Mouse (Mus musculus): ENCODE measurements around the gene Ccdc91. TPM values are rescaled to one million over a fixed set of nuclear protein-coding genes. Genes with fewer than 3 reads are reported as not detected.
A peak's percentile ranks its signal among the peaks of the same experiment; 100 is the strongest.

Gene Ccdc91
- 29.5 and 32.3 TPM in 2 replicates for polyA plus RNA-seq (2016; fragmentation: Nextera tagmentation; extraction: Ambion mirVana)

DNA sequence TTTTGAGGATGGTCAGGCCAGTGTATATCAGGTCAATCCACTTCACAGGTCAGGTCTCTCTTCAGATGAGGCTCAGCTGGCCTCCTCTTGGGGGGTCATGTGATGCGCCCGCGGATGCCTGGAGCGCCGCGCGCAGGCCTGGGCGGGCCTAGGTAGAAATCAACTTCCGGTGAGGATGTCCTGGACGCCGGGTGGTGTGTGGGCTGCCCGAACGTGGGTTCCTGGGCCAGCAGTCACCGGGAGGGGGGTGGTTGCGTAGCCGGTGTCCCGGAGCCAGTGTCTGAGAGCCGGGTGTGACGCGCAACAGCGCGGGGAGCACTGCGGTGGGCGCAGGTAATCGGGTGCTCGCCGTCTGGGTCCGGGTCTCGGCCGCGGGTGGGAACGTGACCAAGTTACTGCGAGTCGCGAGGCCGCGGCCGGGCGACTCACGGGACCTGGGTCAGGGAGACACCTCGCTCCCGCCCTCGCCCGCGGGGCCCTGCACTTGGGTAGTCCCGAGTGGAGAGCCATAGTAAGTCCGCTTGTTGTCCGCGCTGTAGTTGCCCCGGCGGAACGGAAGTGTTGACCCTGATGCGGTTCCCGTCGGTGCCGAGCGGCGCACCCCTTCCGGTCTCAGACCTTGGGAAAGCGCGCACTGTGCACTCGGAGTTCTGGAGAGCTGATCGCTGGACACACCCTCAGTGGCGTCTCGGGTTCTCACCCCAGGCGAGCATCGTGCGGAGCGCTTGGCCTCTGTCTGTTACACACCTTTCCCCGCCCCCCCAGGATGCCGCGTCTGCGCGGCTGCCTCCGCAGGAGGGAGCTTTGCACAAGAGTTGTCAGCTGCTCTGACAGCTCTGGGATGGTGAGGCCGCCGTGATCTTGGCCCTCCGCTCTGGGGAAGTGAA is at the start of gene Ccdc91:
TSS of gene Ccdc91 (plus strand) at position 102 of the 887 bp plus-strand sequence.
- no peaks in the 10 kb centered on the region for H3K36me3 ChIP-seq
- H3K4me3 ChIP-seq, result peak within 1 kb of the TSS; percentile 85
- DNase-seq (ENCODE audit: low spot score), result peak; percentile 91
- H3K9me3 ChIP-seq (replicated peaks), result no peaks in the 10 kb centered on the region
- no peaks in the 10 kb centered on the region for H3K27me3 ChIP-seq (ENCODE audit: low read depth, poor library complexity, severe bottlenecking)
- peaks cover 13% of the 10 kb centered on the region for H3K4me1 ChIP-seq
- peak within 1 kb of the TSS; percentile 95 for H3K27ac ChIP-seq (replicated peaks)
- under 1% methylated on average over 78 of the region's 78 CpGs for WGBS

DNA sequence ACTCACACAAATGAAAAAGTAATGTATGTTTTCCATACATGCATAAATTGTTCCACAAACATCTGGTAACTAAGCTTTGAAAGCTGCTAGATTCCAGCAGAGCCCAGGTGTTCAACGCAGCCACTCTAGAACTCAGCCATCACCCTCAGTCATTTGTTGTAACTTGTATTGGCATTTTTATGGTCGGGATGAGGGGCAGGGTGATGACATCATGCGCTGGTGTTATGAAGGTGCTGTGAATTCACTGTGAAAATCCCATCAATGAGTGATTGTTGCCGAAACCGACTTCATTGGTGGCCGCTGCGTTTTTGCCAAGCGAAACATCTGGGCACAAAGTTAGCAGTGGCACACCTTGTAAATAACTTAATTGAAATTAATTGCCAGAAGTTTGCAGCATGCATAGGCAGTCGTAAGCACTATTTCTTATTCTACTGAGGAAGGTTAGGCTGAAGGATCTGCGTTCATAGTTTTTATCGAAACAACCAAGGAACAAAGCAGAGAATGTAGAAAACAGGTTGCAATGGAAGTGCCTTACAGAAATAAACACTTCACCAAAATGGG is 48.6 kb upstream of the Ccdc91 start:
- no peaks in the 10 kb centered on the region for H3K27me3 ChIP-seq (ENCODE audit: low read depth, poor library complexity, severe bottlenecking)
- no peak overlapping the region for H3K27ac ChIP-seq (replicated peaks)
- no peak for DNase-seq (ENCODE audit: low spot score)
- H3K9me3 ChIP-seq (replicated peaks), result no peaks in the 10 kb centered on the region
- H3K36me3 ChIP-seq, result no peaks in the 10 kb centered on the region
- no peaks in the 10 kb centered on the region for H3K4me1 ChIP-seq
- 93% methylated on average over 11 of the region's 11 CpGs for WGBS
- no peak overlapping the region for H3K4me3 ChIP-seq

DNA sequence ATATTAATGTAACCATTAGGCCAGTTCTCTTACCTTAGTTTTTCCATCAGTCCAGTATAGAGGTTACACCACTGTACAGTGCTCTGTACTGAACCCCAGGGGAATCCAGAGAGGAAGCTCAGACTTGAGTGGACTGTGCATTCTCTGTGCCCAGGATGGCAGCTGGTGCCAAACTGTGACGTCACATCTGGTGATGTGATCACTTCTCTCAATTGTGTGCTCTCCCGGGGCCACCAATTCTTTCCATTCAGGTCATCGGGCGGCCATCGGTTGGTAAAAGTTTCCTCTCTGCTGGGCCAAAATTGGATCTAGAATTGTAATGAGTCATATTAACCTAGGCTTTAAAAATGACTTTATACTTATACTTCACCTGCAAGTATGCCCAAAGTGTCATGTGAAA is 19.9 kb upstream of the Ccdc91 start:
- Histone ChIP-seq H3K36me3 (no peaks in the 10 kb centered on the region), H3K4me1 (no peaks in the 10 kb centered on the region), H3K27me3 (ENCODE audit: low read depth, poor library complexity, severe bottlenecking) (no peaks in the 10 kb centered on the region), H3K9me3 (replicated peaks) (no peaks in the 10 kb centered on the region), H3K4me3 (no peak overlapping the region), H3K27ac (replicated peaks) (no peak overlapping the region)
- WGBS, result 89% methylated on average over 5 of the region's 5 CpGs
- DNase-seq (ENCODE audit: low spot score), result no peak

DNA sequence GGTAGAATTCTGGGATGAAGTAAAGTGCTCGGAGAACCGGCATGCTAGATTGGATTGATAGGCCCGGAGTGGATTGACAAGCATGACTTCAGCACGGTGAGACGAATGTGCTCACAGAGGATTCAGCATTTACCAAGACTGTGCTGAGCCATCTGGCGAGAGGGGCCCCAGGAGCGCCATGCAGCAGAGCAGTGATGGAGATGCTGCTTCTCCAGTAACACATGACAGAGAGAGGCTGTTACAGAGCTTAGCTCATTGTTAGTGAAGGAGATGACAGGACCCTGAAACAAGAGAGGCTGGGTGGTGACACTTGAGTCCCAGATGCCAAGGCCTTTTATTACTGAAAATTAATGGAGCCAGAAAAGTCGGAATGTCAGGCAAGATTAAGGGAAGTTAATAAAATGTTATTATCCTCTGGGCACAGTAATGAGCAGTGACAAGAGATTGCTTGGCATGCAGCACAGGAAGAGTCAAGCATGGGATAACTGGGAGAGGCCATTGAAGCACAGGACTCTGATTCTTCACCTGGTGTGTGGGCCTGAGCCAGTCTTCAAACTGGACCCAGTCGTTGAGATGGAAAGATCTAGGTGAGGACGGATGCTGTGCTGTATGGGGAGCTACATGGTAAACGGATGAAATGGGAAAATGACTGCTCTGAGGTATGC is 16.9 kb upstream of the Ccdc91 start:
- H3K9me3 ChIP-seq (replicated peaks), result no peaks in the 10 kb centered on the region
- 91% methylated on average over 11 of the region's 11 CpGs for WGBS
- H3K4me1 ChIP-seq, result no peaks in the 10 kb centered on the region
- H3K27ac ChIP-seq (replicated peaks), result no peak overlapping the region
- H3K4me3 ChIP-seq, result no peak overlapping the region
- no peak for DNase-seq (ENCODE audit: low spot score)
- no peaks in the 10 kb centered on the region for H3K36me3 ChIP-seq
- H3K27me3 ChIP-seq (ENCODE audit: low read depth, poor library complexity, severe bottlenecking), result no peaks in the 10 kb centered on the region

DNA sequence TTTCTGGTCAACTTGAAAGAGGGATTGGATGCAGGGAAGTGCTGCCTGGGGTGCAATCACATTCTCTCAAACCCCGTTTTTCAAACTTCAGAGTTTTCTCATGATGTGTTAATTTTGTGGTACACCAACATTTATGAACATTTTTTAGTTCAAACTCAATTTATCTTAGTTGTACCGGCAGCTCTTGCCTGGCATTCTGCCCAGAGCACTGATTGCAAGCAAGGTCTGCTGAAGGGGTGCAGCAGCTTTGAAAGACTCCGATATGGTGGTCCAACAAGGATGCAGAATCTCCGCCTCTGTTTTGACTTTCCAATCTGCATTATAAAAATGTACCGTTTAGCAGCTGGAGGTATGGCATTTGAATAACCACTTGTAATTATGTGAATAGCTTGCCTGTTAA is 5.6 kb upstream of the Ccdc91 start:
- H3K36me3 ChIP-seq, result no peaks in the 10 kb centered on the region
- 82% methylated on average over 5 of the region's 5 CpGs for WGBS
- DNase-seq (ENCODE audit: low spot score), result no peak
- no peaks in the 10 kb centered on the region for H3K27me3 ChIP-seq (ENCODE audit: low read depth, poor library complexity, severe bottlenecking)
- no peaks in the 10 kb centered on the region for H3K4me1 ChIP-seq
- H3K4me3 ChIP-seq, result no peak overlapping the region
- no peak overlapping the region for H3K27ac ChIP-seq (replicated peaks)
- H3K9me3 ChIP-seq (replicated peaks), result no peaks in the 10 kb centered on the region

DNA sequence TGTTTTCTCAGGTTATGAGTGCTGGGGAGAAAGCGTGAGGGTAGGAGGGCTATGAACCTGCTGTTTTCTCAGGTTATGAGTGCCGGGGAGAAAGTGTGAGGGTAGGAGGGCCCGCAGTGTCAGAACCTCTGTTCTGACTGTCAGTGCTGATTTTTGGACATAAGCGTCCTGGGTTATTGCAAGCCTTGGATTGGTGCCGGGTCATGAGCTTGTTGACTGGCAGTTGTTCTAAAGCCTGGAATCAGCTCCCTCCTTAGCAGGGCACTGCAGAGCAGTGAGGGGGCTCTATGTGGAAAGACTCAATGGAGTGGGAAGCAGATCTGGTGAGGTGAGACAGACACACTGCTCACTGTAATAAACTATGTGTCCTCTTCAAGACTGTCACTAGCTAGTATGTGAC is 5.5 kb downstream of the Ccdc91 start:
- Histone ChIP-seq H3K4me3 (no peak overlapping the region), H3K4me1 (peaks cover 7% of the 10 kb centered on the region), H3K27me3 (ENCODE audit: low read depth, poor library complexity, severe bottlenecking) (no peaks in the 10 kb centered on the region), H3K36me3 (no peaks in the 10 kb centered on the region), H3K27ac (replicated peaks) (no peak overlapping the region), H3K9me3 (replicated peaks) (no peaks in the 10 kb centered on the region)
- no peak for DNase-seq (ENCODE audit: low spot score)
- 98% methylated on average over 5 of the region's 5 CpGs for WGBS

DNA sequence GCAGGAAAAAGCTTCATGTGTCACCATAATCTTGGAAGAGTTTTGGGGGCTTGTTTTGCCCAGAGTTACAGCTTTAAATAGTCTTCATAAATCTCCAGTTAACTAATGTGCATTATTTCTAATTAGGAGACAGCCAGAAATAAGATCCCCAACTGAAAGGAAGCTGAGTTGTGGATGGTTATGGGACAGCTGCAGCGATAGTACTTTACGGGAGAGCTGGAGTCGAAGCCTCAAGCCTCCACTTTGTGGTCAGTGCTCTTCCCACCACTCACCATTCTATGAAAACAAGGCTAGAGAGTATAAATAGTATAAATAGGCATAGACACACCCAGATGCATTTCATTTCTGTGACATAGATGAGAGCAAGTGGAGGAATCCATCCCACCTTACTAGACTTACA is 14.5 kb downstream of the Ccdc91 start:
- H3K4me1 ChIP-seq, result no peaks in the 10 kb centered on the region
- no peak overlapping the region for H3K27ac ChIP-seq (replicated peaks)
- WGBS, result 96% methylated on average over 3 of the region's 3 CpGs
- no peaks in the 10 kb centered on the region for H3K9me3 ChIP-seq (replicated peaks)
- no peaks in the 10 kb centered on the region for H3K27me3 ChIP-seq (ENCODE audit: low read depth, poor library complexity, severe bottlenecking)
- no peaks in the 10 kb centered on the region for H3K36me3 ChIP-seq
- DNase-seq (ENCODE audit: low spot score), result no peak
- no peak overlapping the region for H3K4me3 ChIP-seq

DNA sequence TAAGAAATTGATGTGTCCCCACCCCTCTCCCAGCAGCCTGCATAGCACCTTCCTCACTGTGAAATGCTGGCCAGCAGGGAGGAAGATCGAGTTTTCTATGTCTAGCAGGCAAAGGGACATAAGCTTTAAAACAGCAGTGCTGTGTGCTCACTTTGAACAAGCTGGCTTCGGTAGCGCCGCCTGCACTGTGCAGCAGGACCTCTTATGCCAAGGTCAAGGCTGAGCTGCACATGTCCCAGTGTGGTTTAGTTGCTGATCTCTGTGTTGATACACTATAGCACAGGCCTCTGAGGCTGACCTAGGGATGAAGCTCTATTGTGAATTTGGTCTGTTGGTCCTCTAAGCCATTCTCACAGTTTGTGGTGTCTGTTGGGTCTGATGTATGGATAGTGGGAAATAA is 16.9 kb downstream of the Ccdc91 start:
- Histone ChIP-seq H3K36me3 (no peaks in the 10 kb centered on the region), H3K9me3 (replicated peaks) (no peaks in the 10 kb centered on the region), H3K27ac (replicated peaks) (no peak overlapping the region), H3K4me3 (no peak overlapping the region), H3K4me1 (no peaks in the 10 kb centered on the region), H3K27me3 (ENCODE audit: low read depth, poor library complexity, severe bottlenecking) (no peaks in the 10 kb centered on the region)
- no peak for DNase-seq (ENCODE audit: low spot score)
- WGBS, result 90% methylated on average over 4 of the region's 4 CpGs

DNA sequence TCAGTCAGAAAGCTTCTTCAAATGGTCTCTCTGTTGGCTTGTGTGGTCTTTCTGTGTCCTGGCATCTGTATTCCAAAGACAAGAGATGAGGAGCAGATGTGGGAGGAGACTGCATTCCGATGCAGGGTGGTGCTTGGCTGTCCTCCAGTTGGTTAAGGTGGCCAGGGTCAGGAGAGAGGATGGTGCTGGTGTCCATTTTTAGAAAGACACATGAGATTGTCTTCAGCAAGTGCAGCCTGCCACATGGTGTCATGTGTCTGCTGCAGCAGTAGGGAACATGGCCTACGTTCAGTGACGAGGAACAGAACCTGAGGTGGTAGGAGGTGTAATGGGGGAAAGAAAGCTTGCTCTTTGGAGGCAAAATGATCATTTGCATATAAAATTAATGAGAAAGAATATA is 25.8 kb downstream of the Ccdc91 start:
- Histone ChIP-seq H3K27me3 (ENCODE audit: low read depth, poor library complexity, severe bottlenecking) (no peaks in the 10 kb centered on the region), H3K36me3 (no peaks in the 10 kb centered on the region), H3K9me3 (replicated peaks) (no peaks in the 10 kb centered on the region), H3K4me3 (no peak overlapping the region), H3K4me1 (no peaks in the 10 kb centered on the region), H3K27ac (replicated peaks) (no peak overlapping the region)
- DNase-seq (ENCODE audit: low spot score), result no peak
- 92% methylated on average over 3 of the region's 3 CpGs for WGBS

DNA sequence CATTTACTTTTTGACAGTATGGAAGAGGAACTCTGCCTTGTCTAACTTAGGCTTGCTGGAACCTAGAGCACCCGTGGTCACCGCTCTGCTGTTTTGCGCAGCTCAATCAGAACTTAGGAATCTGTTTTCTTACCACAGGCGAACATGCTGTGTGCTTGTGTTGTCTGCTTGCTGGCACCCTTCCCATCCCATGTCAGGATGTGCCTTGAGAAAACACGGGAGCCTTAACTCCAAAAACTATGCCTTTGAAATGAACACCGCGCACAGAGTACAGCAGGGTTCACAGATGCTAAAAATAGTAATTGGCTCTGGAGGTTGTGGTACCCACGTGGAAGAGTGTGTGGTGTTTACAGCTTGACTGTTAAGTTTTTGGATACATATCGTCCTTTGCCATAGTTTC is 30.4 kb downstream of the Ccdc91 start:
- H3K27me3 ChIP-seq (ENCODE audit: low read depth, poor library complexity, severe bottlenecking), result no peaks in the 10 kb centered on the region
- no peak overlapping the region for H3K4me3 ChIP-seq
- WGBS, result 87% methylated on average over 9 of the region's 9 CpGs
- no peaks in the 10 kb centered on the region for H3K36me3 ChIP-seq
- no peak overlapping the region for H3K27ac ChIP-seq (replicated peaks)
- DNase-seq (ENCODE audit: low spot score), result no peak
- no peaks in the 10 kb centered on the region for H3K9me3 ChIP-seq (replicated peaks)
- no peaks in the 10 kb centered on the region for H3K4me1 ChIP-seq

DNA sequence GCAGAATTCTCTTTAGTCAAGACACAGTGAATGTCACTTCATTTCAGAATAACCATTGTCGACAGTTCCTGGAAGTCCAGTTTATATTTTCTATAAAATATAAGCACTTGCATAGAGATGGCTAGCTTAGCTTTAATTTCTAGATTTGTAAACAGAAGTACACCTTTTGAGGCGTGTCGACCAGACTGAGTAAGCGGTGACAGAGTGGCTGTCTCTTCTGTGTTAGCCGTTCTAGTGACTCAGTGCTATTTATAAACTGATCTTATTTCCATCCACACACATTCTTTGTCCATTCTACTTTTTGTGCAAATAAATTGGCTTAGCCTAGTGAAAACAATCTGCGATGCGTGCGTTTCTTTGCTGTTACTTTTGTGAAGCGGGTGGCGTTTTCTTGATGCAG is 30.9 kb downstream of the Ccdc91 start:
- no peaks in the 10 kb centered on the region for H3K36me3 ChIP-seq
- H3K4me3 ChIP-seq, result no peak overlapping the region
- 88% methylated on average over 10 of the region's 10 CpGs for WGBS

DNA sequence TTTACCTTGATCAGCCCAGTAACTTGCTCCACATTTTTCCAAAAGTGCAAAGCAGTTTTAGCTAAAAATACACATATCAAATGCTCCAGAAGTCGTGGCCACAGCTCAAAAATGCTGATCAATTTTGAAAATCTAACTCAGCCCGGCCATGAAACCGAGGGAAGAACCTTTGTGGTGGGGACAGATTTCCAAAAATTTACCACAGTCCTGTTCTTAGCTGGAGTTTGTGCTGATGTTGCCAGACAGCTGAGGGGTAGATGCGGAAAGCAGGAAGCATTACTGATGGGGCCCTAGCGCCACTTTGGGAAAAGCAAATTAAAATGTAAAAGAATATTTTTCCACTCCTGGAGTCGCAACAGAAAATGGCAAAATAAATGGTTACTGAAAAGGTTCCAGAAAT is 31.6 kb downstream of the Ccdc91 start:
- DNase-seq (ENCODE audit: low spot score), result no peak
- no peaks in the 10 kb centered on the region for H3K36me3 ChIP-seq
- H3K9me3 ChIP-seq (replicated peaks), result no peaks in the 10 kb centered on the region
- no peaks in the 10 kb centered on the region for H3K27me3 ChIP-seq (ENCODE audit: low read depth, poor library complexity, severe bottlenecking)
- WGBS, result 93% methylated on average over 6 of the region's 6 CpGs
- H3K27ac ChIP-seq (replicated peaks), result no peak overlapping the region
- H3K4me3 ChIP-seq, result no peak overlapping the region
- no peaks in the 10 kb centered on the region for H3K4me1 ChIP-seq

More for the DNA sequence above, 30.9 kb downstream of the Ccdc91 start:
- no peaks in the 10 kb centered on the region for H3K9me3 ChIP-seq (replicated peaks)
- DNase-seq (ENCODE audit: low spot score), result no peak
- H3K4me1 ChIP-seq, result no peaks in the 10 kb centered on the region
- H3K27me3 ChIP-seq (ENCODE audit: low read depth, poor library complexity, severe bottlenecking), result no peaks in the 10 kb centered on the region
- no peak overlapping the region for H3K27ac ChIP-seq (replicated peaks)

DNA sequence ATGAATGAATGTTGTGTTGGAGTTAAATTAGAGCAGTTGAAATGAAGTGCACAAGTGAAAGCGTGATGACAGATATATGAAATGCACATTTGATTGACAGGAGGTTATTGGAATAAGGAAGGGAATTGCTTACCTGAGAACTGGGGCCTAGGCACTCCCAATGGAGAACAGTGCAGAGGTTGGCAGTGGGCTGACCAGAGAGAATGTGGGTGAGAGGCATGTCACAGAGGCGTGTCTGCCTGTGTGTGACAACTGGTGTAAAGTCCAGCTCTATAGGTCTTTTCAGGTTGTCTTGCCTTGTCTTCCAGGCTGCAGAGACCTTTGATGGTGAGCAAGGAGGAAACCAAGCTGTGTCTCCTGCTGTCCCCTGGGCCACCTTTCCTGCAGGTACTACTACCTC is 34.9 kb downstream of the Ccdc91 start:
- 92% methylated on average over 2 of the region's 2 CpGs for WGBS

More for the DNA sequence above, 34.9 kb downstream of the Ccdc91 start:
- Histone ChIP-seq H3K4me1 (no peaks in the 10 kb centered on the region), H3K4me3 (no peak overlapping the region), H3K27me3 (ENCODE audit: low read depth, poor library complexity, severe bottlenecking) (no peaks in the 10 kb centered on the region), H3K9me3 (replicated peaks) (no peaks in the 10 kb centered on the region; the same call in 1 of the 2 replicates), H3K27ac (replicated peaks) (no peak overlapping the region), H3K36me3 (0 out of 2 replicates have a peak, but pooled peaks cover 6% of the 10 kb centered on the region)
- DNase-seq (ENCODE audit: low spot score), result no peak
